Mouse (Mus musculus) kidney, adult 2 months (tissue): ENCODE data around the gene Spats1. TPM values are rescaled to one million over a fixed set of nuclear protein-coding genes. Genes with fewer than 3 reads are reported as not detected.

Experiments used
- DNase-seq: peaks from one replicate; pipeline ENCODE4 v3.0.0; 2021
- H3K27ac ChIP-seq: fragments of 200-500 bp; 2 replicates; pipeline ENCODE4 v1.5.1; 2012; ENCODE audit warnings: low read depth, low read length, control low read depth, inconsistent platforms; ENCODE audit not compliant: insufficient read depth
- H3K27me3 ChIP-seq: fragments of 200-500 bp; replicated peaks from 2 replicates; pipeline ENCODE4 v1.6.1; 2012; ENCODE audit warnings: mild to moderate bottlenecking, moderate library complexity, low read length, inconsistent platforms; ENCODE audit not compliant: control insufficient read depth, insufficient read depth
- H3K36me3 ChIP-seq: fragments of 200-500 bp; 2 replicates; pipeline ENCODE4 v1.6.1; 2012; ENCODE audit warnings: mild to moderate bottlenecking, moderate library complexity, low read length, inconsistent platforms; ENCODE audit not compliant: control insufficient read depth, insufficient read depth
- H3K4me1 ChIP-seq: fragments of 200-500 bp; 2 replicates; pipeline ENCODE4 v1.6.1; 2011; ENCODE audit warnings: low read length; ENCODE audit not compliant: control insufficient read depth, insufficient read depth
- H3K4me3 ChIP-seq: fragments of 200-500 bp; 2 replicates; pipeline ENCODE4 v1.5.1; 2011; ENCODE audit warnings: mild to moderate bottlenecking, low read depth, low read length, control low read depth; ENCODE audit not compliant: insufficient read depth
- CTCF ChIP-seq: fragments of 200-500 bp; conservative IDR thresholded peaks from 2 replicates; pipeline ENCODE4 v1.5.1; 2011; ENCODE audit warnings: low read depth, mild to moderate bottlenecking, control low read depth, low read length, moderate library complexity, mixed read lengths; ENCODE audit not compliant: insufficient read depth, insufficient read length
- POLR2A ChIP-seq: fragments of 200-500 bp; IDR thresholded peaks from one replicate; pipeline ENCODE4 v1.6.1; 2011; ENCODE audit warnings: low read depth, low read length, control low read depth
- WGBS: fragments of 180-500 bp; shearing (Covaris S2); methylation state at CpG from one replicate; pipeline ENCODE4 v1.1.7; 2018; 5-methylcytosine and 5-hydroxymethylcytosine counted together
- polyA plus RNA-seq: library from polyadenylated mRNA; depleted of rRNA; stranded (reverse); fragments of >200 nt; gene quantifications from 2 replicates; pipeline ENCODE4 v1.2.3, GENCODE M21; 2012; rRNA removed

Spats1 gene
- polyA plus RNA-seq, 1 experiment, result 0.45 TPM

DNA sequence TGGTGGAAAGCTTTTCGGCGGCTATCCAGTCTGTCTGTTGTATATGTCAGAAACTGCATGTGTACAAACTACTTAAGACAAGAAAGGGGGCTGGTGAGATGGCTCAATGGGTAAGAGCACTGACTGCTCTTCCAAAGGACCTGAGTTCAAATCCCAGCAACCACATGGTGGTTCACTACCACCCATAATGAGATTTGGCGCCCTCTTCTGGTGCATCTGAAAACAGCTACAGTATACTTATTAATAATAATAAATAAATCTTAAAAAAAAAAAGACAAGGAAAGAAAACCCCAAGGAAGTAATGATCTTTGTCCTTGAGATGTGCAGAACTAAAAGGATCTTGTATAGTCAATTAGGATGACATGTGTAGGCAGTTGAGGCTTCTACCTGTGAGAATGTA lies 77.7 kb downstream of the Spats1 start:
- Histone ChIP-seq H3K27ac (no peak overlapping the region), H3K36me3 (no peaks in the 10 kb centered on the region; the same call in none of the 2 replicates), H3K4me1 (peaks cover 16% of the 10 kb centered on the region; the same call in 1 of the 2 replicates), H3K4me3 (no peak overlapping the region), H3K27me3 (no peaks in the 10 kb centered on the region)
- 49% methylated on average over 3 of the region's 3 CpGs for WGBS
- DNase-seq, result no peak
- no peak for TF ChIP-seq POLR2A
- no peak for TF ChIP-seq CTCF

DNA sequence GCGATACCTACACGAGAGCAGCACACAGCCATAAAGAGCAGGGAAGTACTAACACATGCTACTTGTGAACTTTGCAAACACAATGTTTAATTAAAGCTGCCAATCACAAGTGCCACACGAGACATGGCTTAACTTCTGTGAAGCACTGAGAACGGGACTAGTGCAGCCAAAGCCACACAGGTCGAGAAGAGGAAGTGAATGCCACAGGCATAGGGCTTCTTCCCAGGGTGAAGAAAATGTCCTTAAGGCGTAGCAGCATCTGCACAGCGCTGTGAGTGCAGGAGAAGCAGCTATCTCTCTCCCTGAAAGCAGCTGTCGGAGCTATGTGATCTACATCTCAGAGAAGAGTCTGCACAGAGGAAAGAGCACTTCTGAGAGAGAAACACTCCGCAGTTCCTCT lies 80.6 kb downstream of the Spats1 start:
- no peak for DNase-seq
- 64% methylated on average over 9 of the region's 9 CpGs for WGBS
- TF ChIP-seq POLR2A (no peak), CTCF (no peak)
- Histone ChIP-seq H3K27me3 (no peaks in the 10 kb centered on the region), H3K36me3 (peaks cover 5% of the 10 kb centered on the region), H3K4me3 (no peak overlapping the region), H3K4me1 (no peaks in the 10 kb centered on the region; the same call in 1 of the 2 replicates), H3K27ac (no peak overlapping the region)

DNA sequence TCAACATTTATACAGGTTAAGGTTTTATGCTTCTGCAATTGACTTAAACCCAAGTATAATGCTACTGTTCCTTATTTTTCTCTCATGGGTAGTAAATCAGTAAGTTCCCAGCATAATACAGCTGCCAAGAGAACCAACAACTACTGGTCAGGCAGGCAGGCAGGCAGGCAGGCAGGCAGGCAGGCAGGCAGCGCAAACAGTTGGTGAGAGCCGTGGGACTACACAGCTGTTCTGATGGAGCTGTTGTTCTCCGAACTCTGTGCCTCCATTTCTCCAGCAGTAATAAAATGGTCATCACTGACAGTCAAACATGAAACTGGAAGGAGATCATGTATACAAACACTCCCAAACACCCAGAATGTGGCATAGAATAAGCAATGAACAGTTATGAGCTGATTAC lies 81.5 kb downstream of the Spats1 start:
- DNase-seq, result no peak
- Histone ChIP-seq H3K36me3 (peaks cover 5% of the 10 kb centered on the region), H3K4me3 (no peak overlapping the region), H3K27me3 (no peaks in the 10 kb centered on the region), H3K4me1 (no peaks in the 10 kb centered on the region; the same call in 1 of the 2 replicates), H3K27ac (no peak overlapping the region)
- TF ChIP-seq POLR2A, result no peak
- no peak for TF ChIP-seq CTCF
- 84% methylated on average over 3 of the region's 3 CpGs for WGBS

Other genes with a start within 250 kb of the Spats1 start
- 8.9 and 10.9 TPM in 2 replicates for gene Cdc5l, start 41.7 kb downstream of the Spats1 start, polyA plus RNA-seq
- 16.2 and 17.6 TPM in 2 replicates for gene Aars2, start 31.4 kb upstream of the Spats1 start, polyA plus RNA-seq
- gene Tcte1, start 48.0 kb upstream of the Spats1 start, polyA plus RNA-seq, result 0.08 and 0.09 TPM in 2 replicates
- 1.9 and 2.1 TPM in 2 replicates for gene Tmem151b, start 74.3 kb upstream of the Spats1 start, polyA plus RNA-seq
- gene Nfkbie, start 80.3 kb upstream of the Spats1 start, polyA plus RNA-seq, result 4.3 and 5.8 TPM in 2 replicates
- 75.5 and 96.1 TPM in 2 replicates for gene Slc35b2, start 88.5 kb upstream of the Spats1 start, polyA plus RNA-seq
- gene Hsp90ab1, start 97.9 kb upstream of the Spats1 start, polyA plus RNA-seq, result 369 and 408 TPM in 2 replicates
- 89.5 and 90.4 TPM in 2 replicates for gene Slc29a1, start 124.2 kb upstream of the Spats1 start, polyA plus RNA-seq
- gene Mymx, start 126.7 kb upstream of the Spats1 start, polyA plus RNA-seq, result 6.4 and 7.1 TPM in 2 replicates
- gene Capn11, start 183.9 kb upstream of the Spats1 start, polyA plus RNA-seq, result 0.04 and 0.16 TPM in 2 replicates
- 168 and 199 TPM in 2 replicates for gene Mrpl14, start 210.9 kb upstream of the Spats1 start, polyA plus RNA-seq
- gene Tmem63b, start 211.5 kb upstream of the Spats1 start, polyA plus RNA-seq, result 77.9 and 90.1 TPM in 2 replicates